Mouse (Mus musculus) ES-E14 (cell line): ENCODE measurements at regions not wholly inside any gene's neighbourhood (a gene's known extent, or its start where the extent isn't known, plus 50 kb on each side); places are given as distances from the start of the nearest gene placed in this dataset.

Experiments used
- DNase-seq: peaks from one replicate; pipeline ENCODE4 v3.0.0-alpha.2; 2013; ENCODE audit warnings: low read depth, low spot score
- H3K27ac ChIP-seq: 2 replicates; pipeline ENCODE4 v1.5.1; 2012; ENCODE audit warnings: low read depth, mild to moderate bottlenecking, low read length, moderate library complexity, mixed read lengths; ENCODE audit not compliant: poor library complexity, insufficient read depth, severe bottlenecking
- H3K36me3 ChIP-seq: 2 replicates; pipeline ENCODE4 v1.6.1; 2012; ENCODE audit warnings: mild to moderate bottlenecking, low read length, moderate library complexity, mixed read lengths; ENCODE audit not compliant: control insufficient read depth, poor library complexity, insufficient read depth, severe bottlenecking
- H3K4me1 ChIP-seq, 2 experiments: fragments of 150-350 bp in 1 of 2; sonication (generic) in 1 of 2; 2 replicates each; pipeline ENCODE4 v1.6.1; 2012; ENCODE audit warnings: low read length in 2 of 2, mild to moderate bottlenecking in 1 of 2, mixed read lengths in 1 of 2; ENCODE audit not compliant: control insufficient read depth in 2 of 2, insufficient read depth in 2 of 2, poor library complexity in 1 of 2
- H3K4me3 ChIP-seq, 2 experiments: fragments of 150-350 bp in 1 of 2; sonication (generic) in 1 of 2; 2 replicates each; pipeline ENCODE4 v1.5.1; 2012; ENCODE audit warnings: low read length in 2 of 2, low read depth in 1 of 2, mild to moderate bottlenecking in 1 of 2, mixed read lengths in 1 of 2; ENCODE audit not compliant: insufficient read depth in 1 of 2, poor library complexity in 1 of 2, severe bottlenecking in 1 of 2
- H3K9ac ChIP-seq: 2 replicates; pipeline ENCODE4 v1.6.1; 2012; ENCODE audit warnings: low read depth, mild to moderate bottlenecking, low read length, mixed read lengths; ENCODE audit not compliant: poor library complexity, insufficient read depth, severe bottlenecking
- H3K9me3 ChIP-seq: fragments of 150-350 bp; sonication (generic); 2 replicates; pipeline ENCODE4 v1.6.1; 2012; ENCODE audit warnings: low read depth, mild to moderate bottlenecking, low read length; ENCODE audit not compliant: control insufficient read depth, insufficient read depth
- CHD2 ChIP-seq: IDR thresholded peaks from 2 replicates; pipeline ENCODE4 v1.6.1; 2014; ENCODE audit warnings: mild to moderate bottlenecking, low read depth, low read length, inconsistent platforms
- HCFC1 ChIP-seq: IDR thresholded peaks from 2 replicates; pipeline ENCODE4 v1.6.1; 2012; ENCODE audit warnings: low read length, inconsistent platforms, borderline replicate concordance; ENCODE audit not compliant: insufficient read depth
- MAFK ChIP-seq: IDR thresholded peaks from 2 replicates; pipeline ENCODE4 v1.6.1; 2014; ENCODE audit warnings: mild to moderate bottlenecking, low read depth, low read length, inconsistent platforms; ENCODE audit not compliant: insufficient read depth
- ZC3H11A ChIP-seq: IDR thresholded peaks from 2 replicates; pipeline ENCODE4 v1.6.1; 2012; ENCODE audit warnings: low read depth, mild to moderate bottlenecking, inconsistent platforms, low read length, borderline replicate concordance
- ZNF384 ChIP-seq: IDR thresholded peaks from 2 replicates; pipeline ENCODE4 v1.6.1; 2012; ENCODE audit warnings: low read depth, low read length, inconsistent platforms
- in situ Hi-C, 2 experiments: fragments of 600-800 bp; cut with MboI; formaldehyde crosslinking; loops; one replicate each; pipeline ENCODE4 v1.15.1; 2025; ENCODE audit warnings: low sequenced_read_pairs in 2 of 2, inconsistent platforms in 1 of 2; ENCODE audit not compliant: unreplicated experiment in 2 of 2

GRCm38 (mm10) chr5:96931091-96931490 lies 66.4 kb upstream of the Bmp2k start:
- no peak for DNase-seq
- TF ChIP-seq MAFK (no peak), ZC3H11A (no peak), ZNF384 (no peak), HCFC1 (no peak), CHD2 (no peak)
- H3K4me3 ChIP-seq, result no peak overlapping the region
- H3K4me1 ChIP-seq, result no peaks in the 10 kb centered on the region
- H3K36me3 ChIP-seq, result no peaks in the 10 kb centered on the region
- in situ Hi-C loops, result no loop called here
- no peaks in the 10 kb centered on the region for H3K9me3 ChIP-seq
- H3K9ac ChIP-seq, result no peak overlapping the region
- H3K27ac ChIP-seq, result no peak overlapping the region

- Histone ChIP-seq H3K27ac (no peak overlapping the region), H3K9me3 (no peaks in the 10 kb centered on the region), H3K4me1 (no peaks in the 10 kb centered on the region), H3K36me3 (no peaks in the 10 kb centered on the region), H3K4me3 (no peak overlapping the region), H3K9ac (no peak overlapping the region)
- in situ Hi-C loops, result no loop called here
- DNase-seq, result no peak
- TF ChIP-seq HCFC1 (no peak), ZNF384 (no peak), CHD2 (no peak), MAFK (no peak), ZC3H11A (no peak)
These were observed 65.8 kb upstream of the Bmp2k start for GRCm38 (mm10) chr5:96931576-96932152.

GRCm38 (mm10) chr5:96936239-96936638 lies 61.2 kb upstream of the Bmp2k start:
- Histone ChIP-seq H3K4me1 (no peaks in the 10 kb centered on the region), H3K9ac (no peak overlapping the region), H3K9me3 (no peaks in the 10 kb centered on the region), H3K27ac (no peak overlapping the region), H3K36me3 (no peaks in the 10 kb centered on the region), H3K4me3 (no peak overlapping the region)
- in situ Hi-C loops, result no loop called here
- TF ChIP-seq MAFK, result no peak
- no peak for TF ChIP-seq ZC3H11A
- TF ChIP-seq ZNF384, result no peak
- TF ChIP-seq CHD2, result no peak
- TF ChIP-seq HCFC1, result no peak
- DNase-seq, result no peak

- in situ Hi-C loops, result no loop called here
- Histone ChIP-seq H3K27ac (no peak overlapping the region), H3K9ac (no peak overlapping the region), H3K36me3 (no peaks in the 10 kb centered on the region), H3K9me3 (no peaks in the 10 kb centered on the region), H3K4me3 (no peak overlapping the region), H3K4me1 (no peaks in the 10 kb centered on the region)
- TF ChIP-seq CHD2 (no peak), ZC3H11A (no peak)
- no peak for DNase-seq
These were observed 58.8 kb upstream of the Bmp2k start for GRCm38 (mm10) chr5:96938718-96939117.

GRCm38 (mm10) chr5:96939273-96939672 lies 58.2 kb upstream of the Bmp2k start:
- no peak overlapping the region for H3K9ac ChIP-seq
- TF ChIP-seq ZNF384 (no peak), ZC3H11A (no peak), HCFC1 (no peak), CHD2 (no peak), MAFK (no peak)
- no peaks in the 10 kb centered on the region for H3K36me3 ChIP-seq
- in situ Hi-C loops, result no loop called here
- no peaks in the 10 kb centered on the region for H3K9me3 ChIP-seq
- DNase-seq, result no peak
- no peaks in the 10 kb centered on the region for H3K4me1 ChIP-seq
- H3K27ac ChIP-seq, result no peak overlapping the region
- H3K4me3 ChIP-seq, result no peak overlapping the region
